Mouse (Mus musculus): ENCODE results near the gene Cyth1.

DNA sequence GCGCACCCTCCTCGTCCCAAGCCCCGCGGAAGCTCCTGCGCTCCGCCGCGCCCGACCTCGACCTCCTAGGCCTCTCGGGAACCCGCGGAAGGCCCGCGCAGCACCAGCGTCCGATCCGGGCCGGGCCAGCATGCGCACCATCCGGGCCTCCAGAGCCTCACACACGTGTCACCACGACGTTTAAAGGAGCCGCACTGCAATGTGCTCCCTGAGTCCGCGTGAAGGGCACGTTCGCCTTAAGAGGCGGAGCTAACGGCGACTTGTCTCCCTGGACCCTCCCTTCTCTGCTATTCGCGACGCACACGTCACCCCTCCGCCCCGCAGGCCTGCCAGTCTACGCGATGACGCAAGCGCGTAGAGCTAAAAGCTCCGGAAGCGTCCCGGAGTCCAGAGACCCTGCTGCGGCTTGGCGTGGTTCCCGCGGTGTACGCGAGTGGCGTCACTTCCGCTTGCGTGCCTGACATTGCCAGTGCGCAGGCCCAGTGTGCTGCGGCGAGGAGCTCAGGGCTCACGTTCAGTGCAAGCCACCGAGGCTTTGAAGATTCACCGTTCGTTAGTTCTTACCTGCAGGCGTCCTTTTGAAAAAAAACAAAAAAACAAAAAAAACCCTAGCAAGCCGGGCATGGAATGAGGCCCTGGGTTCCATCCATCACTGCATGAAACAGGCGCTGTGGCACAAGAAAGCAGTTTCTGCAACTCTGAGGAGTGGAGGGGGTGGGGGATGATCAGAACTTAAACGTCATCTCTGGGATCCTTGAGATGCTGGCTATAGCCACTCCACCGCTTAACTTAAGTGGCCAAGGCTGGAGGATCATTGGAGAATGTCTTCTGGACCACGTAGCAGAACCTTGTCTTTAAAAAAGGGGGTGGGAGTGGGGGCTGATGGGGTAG lies 41.9 kb upstream of the Cyth1 start, which contains the start of gene Usp36:
- TF ChIP-seq CTCF (IDR thresholded peaks at IDR 0.05; ENCODE audit: insufficient read depth, low read depth, low read length) (no peak), POLR2A (IDR thresholded peaks at IDR 0.05; ENCODE audit: insufficient read depth, low read depth, low read length) (peak; percentile 88)

Measured in olfactory bulb, adult 2 months (tissue).